Mouse (Mus musculus) urinary bladder, postnatal 25 days (tissue): ENCODE measurements around the gene Zfp398.
"Not testable (repeated sequence)": the region's sequence is repeated elsewhere in the genome, so short reads cannot be mapped to it uniquely, and the experiment has no call there.

Experiments
- DNase-seq: peaks from one replicate; pipeline ENCODE4 v3.0.0; 2022; ENCODE audit warnings: low spot score

The Zfp398 gene

GRCm38 (mm10) chr6:47827462-47827861 lies 8.0 kb upstream of the Zfp398 start:
- no peak for DNase-seq

GRCm38 (mm10) chr6:47828950-47829349 lies 6.5 kb upstream of the Zfp398 start:
- no peak for DNase-seq

- DNase-seq, result peak; percentile 97
Measured at GRCm38 (mm10) chr6:47830104-47831078, 5.1 kb upstream of the Zfp398 start, which contains the start of gene Zfp786. Gene Zfp786 (minus strand): TSS chr6:47830867.

- DNase-seq, result no peak
Measured at GRCm38 (mm10) chr6:47832220-47832619, 3.2 kb upstream of the Zfp398 start.

GRCm38 (mm10) chr6:47835984-47836521 lies 592 bp downstream of the Zfp398 start:
- peak; percentile 31 for DNase-seq

GRCm38 (mm10) chr6:47837630-47838029 lies 2.2 kb downstream of the Zfp398 start:
- DNase-seq, result no peak

GRCm38 (mm10) chr6:47841077-47841476 lies 5.6 kb downstream of the Zfp398 start:
- DNase-seq, result no peak

- no peak for DNase-seq
Measured at GRCm38 (mm10) chr6:47841831-47842230, 6.4 kb downstream of the Zfp398 start.

- DNase-seq, result no peak
Measured at GRCm38 (mm10) chr6:47842337-47842736, 6.9 kb downstream of the Zfp398 start.

GRCm38 (mm10) chr6:47845779-47846178 lies 10.3 kb downstream of the Zfp398 start:
- no peak for DNase-seq

- DNase-seq, result no peak
Measured at GRCm38 (mm10) chr6:47857241-47857640, 21.8 kb downstream of the Zfp398 start.

- DNase-seq, result not testable (repeated sequence)
Measured at GRCm38 (mm10) chr6:47857729-47858128, 22.3 kb downstream of the Zfp398 start.

- DNase-seq, result no peak
Measured at GRCm38 (mm10) chr6:47872266-47872665, 36.8 kb downstream of the Zfp398 start.

- no peak for DNase-seq
Measured at GRCm38 (mm10) chr6:47877058-47877457, 41.6 kb downstream of the Zfp398 start, which contains the start of gene Zfp282. Gene Zfp282 (plus strand): TSS chr6:47877204.

- DNase-seq, result peak; percentile 82
Measured at GRCm38 (mm10) chr6:47877461-47878132, 42.1 kb downstream of the Zfp398 start.

GRCm38 (mm10) chr6:47878133-47878514 lies 42.7 kb downstream of the Zfp398 start:
- DNase-seq, result no peak

GRCm38 (mm10) chr6:47878593-47878992 lies 43.1 kb downstream of the Zfp398 start:
- no peak for DNase-seq

GRCm38 (mm10) chr6:47879049-47879716 lies 43.7 kb downstream of the Zfp398 start:
- no peak for DNase-seq

- peak; percentile 57 for DNase-seq
Measured at GRCm38 (mm10) chr6:47880166-47880565, 44.7 kb downstream of the Zfp398 start.

GRCm38 (mm10) chr6:47888812-47889383 lies 53.4 kb downstream of the Zfp398 start:
- no peak for DNase-seq

- no peak for DNase-seq
Measured at GRCm38 (mm10) chr6:47899416-47899815, 64.0 kb downstream of the Zfp398 start.

- DNase-seq, result no peak
Measured at GRCm38 (mm10) chr6:47903587-47903986, 68.1 kb downstream of the Zfp398 start.
